Mouse (Mus musculus) cerebellum, adult 9-10 months (tissue): ENCODE data around the gene Hacd3.
"Not testable (repeated sequence)": the region's sequence is repeated elsewhere in the genome, so short reads cannot be mapped to it uniquely, and the experiment has no call there.

Experiments
- DNase-seq: peaks from one replicate; pipeline ENCODE4 v3.0.0; 2022

Hacd3 gene

DNA sequence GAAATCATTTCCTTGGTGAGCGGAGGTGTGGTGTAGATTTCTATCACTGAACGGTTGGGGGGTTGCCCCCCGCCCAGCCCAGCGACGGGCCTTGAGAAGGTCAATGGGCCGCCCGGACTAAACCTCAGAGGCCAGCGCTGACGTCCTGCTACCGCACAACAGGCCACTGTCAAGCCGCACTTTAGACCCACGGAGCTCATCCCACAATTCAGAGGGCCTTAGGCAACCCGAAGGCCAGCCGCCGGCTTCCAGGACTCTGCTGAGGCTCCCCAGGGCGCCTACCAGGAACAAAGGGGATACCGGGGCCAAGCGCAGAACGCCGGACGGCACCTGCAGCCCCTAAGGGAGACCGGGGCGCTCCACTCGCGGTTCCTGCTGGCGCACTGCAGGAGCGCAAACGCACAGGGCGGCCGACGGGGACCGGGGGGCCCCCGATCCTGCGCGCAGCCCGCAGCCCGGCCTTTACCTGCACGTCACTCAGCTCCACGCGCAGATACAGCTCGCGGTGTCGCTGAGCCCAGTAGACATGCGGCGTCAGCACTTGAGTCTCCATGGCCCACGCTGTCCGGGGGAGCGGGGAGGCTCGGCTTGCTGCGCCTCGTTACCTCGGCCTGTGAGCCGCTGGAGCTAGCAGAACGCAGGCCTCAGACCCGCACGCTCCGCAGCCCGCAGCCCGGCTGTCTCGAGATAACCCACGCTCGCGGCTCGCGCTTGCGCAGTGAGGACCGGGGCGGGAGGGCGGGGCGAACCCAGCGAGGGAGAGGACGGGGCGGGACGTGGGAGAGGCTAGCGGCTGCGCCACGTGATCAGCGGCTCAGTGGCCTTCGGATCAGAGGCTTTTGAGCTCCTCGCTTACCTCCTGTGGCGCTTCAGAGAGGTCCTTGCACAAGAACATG is at the start of gene Hacd3:
Gene Hacd3 (minus strand): TSS at position 703 of the 896 bp plus-strand sequence.
- peak; percentile 90 for DNase-seq

GRCm38 (mm10) chr9:65070587-65070986 is 49.1 kb upstream of the Hacd3 start:
- DNase-seq, result no peak

DNA sequence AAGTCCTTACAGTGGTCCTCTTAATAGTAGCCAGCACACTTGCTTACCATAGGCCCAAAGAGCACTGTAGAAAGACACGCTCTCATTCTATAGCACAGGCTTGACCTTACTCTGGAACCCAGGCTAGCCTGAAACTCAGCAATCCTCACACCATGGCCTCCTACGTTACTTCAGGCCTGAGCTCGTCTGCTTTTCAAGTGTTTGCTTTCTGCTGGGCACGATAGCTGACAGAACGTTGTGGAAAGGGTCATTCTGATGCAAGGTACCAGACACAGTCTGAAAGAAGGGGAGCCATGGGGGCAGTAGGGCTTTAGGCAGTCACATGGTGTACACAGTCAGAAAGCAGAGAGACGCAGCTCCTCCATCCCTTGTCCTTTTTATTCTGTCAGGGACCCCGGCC is 42.8 kb upstream of the Hacd3 start:
- no peak for DNase-seq

DNA sequence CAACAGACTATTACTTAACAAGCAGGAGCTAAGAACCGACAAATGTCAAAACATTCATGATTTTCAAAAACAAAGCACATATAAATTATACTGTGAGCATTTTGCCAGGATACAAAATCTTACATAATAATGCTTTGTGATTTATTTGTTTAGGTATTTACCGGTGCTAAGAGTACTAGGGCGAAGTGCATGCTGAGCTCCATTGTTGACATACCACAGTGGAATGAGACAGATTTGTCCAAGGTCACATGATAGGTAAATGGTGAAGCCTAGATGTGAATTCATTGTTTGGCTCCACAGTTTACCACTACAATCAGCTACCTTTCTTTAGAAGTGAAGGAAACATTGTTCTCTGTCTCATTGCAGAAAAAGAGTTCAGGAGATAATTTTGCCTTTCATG is 29.5 kb upstream of the Hacd3 start:
- DNase-seq, result no peak

DNA sequence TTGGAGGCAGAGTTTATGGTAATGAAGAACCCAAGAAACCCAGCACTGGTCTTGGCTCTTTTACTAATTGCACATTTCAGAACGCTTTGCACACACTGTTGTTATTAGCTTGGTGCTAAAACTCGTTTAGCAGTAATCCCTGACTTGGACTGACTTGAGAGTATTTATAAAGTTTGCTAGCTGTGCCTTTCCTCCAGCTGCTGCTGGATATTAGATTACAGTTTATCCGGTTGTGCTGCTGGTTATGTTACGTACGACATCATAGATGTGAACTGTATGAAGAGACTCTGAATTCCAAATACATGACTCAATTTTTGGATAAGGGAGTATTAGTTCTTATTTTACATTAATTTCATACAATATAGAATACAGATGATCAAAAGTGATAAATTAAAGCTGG is 27.9 kb upstream of the Hacd3 start:
- DNase-seq, result no peak

DNA sequence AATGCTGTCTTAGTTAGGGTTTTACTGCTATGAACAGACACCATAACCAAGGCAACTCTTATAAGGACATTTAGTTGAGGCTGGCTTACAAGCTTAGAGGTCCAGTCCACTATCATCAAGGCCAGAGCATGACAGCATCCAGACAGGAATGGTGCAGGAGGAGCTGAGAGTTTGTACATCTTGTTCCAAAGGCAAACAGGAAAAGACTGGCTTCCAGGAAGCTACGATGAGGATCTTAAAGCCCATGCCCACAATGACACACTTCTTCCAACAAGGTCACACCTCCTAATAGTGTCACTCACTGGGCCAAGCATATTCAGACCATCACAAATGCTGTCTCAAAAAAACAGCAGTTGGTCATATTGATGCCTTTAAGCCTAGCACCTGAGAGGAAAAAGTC is 25.5 kb upstream of the Hacd3 start:
- DNase-seq, result no peak

- no peak for DNase-seq
Observed at GRCm38 (mm10) chr9:65041430-65041829, 19.9 kb upstream of the Hacd3 start.

GRCm38 (mm10) chr9:65036861-65037260 is 15.4 kb upstream of the Hacd3 start:
- no peak for DNase-seq

- DNase-seq, result no peak
Observed at GRCm38 (mm10) chr9:65036456-65036855, 15.0 kb upstream of the Hacd3 start.

GRCm38 (mm10) chr9:65032269-65033108 is 11.0 kb upstream of the Hacd3 start, which contains the start of gene Dpp8:
TSS of gene Dpp8 (plus strand) at chr9:65032414.
- DNase-seq, result peak; percentile 95

DNA sequence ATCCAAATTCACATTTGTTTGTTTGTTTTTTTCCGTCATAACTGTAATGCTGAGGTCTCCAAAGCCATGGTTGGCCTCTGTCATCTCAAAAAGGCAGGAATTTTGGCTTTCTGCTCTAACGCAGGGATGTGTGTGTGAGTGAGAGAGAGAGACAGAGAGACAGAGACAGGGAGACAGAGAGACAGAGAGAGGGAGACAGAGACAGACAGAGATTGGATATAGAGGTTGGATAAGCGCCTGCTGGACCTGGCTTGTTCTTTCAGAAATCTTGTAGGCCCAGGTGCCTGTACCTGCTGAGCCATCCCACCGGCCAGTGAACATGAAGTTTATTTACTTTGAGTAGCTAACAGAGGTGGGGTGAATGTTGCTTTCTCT is 10.4 kb upstream of the Hacd3 start:
- DNase-seq, result no peak

DNA sequence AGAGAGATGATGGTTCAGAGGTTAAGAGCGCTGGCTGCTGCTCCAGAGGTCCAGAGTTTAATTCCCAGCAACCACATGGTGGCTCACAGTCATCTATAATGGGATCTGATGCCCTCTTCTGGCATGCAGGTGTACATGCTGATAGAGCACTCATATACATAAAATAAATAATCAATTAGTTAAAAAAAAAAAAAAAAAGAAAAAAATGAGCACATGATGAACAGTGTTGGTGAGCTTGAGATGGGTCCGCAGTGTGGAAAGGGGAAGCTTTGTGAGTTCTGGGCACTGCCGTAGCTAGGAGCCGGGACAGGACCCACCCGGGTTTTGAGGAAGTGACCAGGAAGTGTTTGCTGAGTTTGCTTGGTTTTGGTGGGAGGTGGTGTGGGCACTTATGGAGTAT is 9.9 kb upstream of the Hacd3 start:
- not testable (repeated sequence) for DNase-seq

DNA sequence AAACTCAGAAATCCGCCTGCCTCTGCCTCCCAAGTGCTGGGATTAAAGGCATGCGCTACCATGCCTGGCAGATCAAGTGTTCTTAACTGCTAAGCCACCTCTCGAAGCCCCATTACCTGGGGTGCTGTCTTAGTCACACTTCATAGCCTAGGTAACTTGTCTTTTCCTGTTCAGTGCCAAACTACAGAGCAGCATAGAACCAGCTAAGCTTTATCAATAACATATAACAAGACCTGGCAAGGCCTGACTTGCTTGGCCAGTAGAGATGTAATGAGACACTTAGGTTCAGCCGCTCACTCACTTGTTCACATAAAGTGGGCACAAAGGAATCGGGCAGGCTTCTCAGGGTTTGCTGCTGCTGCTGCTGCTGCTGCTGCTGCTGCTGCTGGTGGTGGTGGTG is 6.8 kb upstream of the Hacd3 start:
- DNase-seq, result no peak

GRCm38 (mm10) chr9:65027241-65027640 is 5.7 kb upstream of the Hacd3 start:
- DNase-seq, result no peak

- no peak for DNase-seq
Observed at GRCm38 (mm10) chr9:65023447-65023846, 2.0 kb upstream of the Hacd3 start.

- no peak for DNase-seq
Observed at GRCm38 (mm10) chr9:65022580-65023135, 1.2 kb upstream of the Hacd3 start.

DNA sequence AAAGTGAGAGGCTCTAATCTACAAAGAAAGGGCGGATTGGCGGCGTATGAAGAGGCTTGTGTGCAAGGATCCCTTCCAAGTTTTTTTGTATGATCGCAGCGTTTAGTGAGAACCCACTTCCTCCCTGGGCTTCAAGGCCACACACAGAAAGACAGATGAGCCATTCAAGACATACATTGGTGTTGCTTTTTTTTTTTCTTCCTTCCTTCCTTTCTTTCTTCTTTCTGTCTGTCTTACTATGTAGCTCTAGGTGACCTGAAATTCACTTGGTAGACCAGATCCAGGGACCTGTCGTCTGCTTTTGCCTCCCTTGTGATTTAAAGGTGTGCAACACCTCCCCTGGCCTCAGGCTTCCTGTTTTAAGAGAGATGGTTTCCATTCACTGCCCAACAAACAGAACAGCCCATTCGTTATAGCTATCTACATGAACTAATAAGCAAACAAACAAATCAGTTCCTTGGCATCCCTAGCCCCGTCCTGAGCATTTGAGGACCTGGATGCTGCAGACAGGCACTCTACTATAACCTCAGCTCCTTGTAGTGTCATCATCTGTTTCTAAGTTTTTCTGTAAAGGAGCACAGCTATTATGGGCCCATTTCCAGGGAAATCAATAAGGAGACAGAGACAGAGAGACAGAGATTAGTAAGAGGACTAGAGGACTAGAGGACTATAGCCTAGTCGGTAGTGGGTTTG is 540 bp upstream of the Hacd3 start:
- peak; percentile 56 for DNase-seq

GRCm38 (mm10) chr9:65020128-65020527 is 1.4 kb downstream of the Hacd3 start:
- no peak for DNase-seq

DNA sequence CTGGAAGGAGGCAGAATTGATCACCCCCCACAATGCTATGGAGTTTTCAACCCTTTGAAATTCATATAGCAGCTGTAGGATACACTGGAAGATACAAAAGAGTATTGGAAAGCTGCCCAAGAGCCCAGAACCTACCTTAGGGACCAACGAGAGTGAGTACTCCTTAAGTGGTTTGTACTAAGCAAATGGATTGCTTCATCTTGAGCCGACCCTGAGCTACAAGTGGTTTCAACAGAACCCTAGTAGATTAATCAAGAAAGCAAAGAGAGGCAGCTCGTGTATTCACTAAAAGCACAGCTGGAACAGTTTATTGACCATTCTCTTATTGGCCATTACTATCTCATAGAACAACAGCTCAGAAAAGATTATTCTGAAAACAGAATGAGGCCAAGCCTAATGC is 2.3 kb downstream of the Hacd3 start:
- DNase-seq, result no peak

GRCm38 (mm10) chr9:65018588-65019121 is 2.8 kb downstream of the Hacd3 start:
- no peak for DNase-seq

DNA sequence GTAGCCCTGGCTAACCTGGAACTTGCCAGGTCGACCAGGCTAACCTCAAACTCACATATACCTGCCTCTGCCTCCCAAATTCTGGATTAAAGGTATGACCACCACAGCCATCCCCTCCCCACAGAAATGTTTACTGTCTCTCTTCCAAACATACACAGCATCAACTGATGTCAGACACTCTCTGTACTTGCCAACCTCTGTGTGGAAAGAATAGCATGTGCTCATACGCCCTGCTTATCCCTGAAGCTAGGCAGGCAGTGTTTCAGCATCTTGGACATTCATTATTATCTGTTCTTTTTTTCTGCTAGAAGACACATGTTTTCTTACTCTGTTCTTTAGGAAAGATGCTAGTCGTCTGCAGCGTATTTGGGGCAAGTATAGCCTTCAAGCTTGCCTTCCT is 3.6 kb downstream of the Hacd3 start:
- DNase-seq, result no peak

GRCm38 (mm10) chr9:65016978-65017827 is 4.3 kb downstream of the Hacd3 start:
- DNase-seq, result no peak
